Mouse (Mus musculus) left cerebral cortex, adult 2 months (tissue): Measurements from ENCODE around the gene Psmd9. TPM values are rescaled to one million over a fixed set of nuclear protein-coding genes. Genes with fewer than 3 reads are reported as not detected.
A peak's percentile ranks its signal among the peaks of the same experiment; 100 is the strongest.
"Not testable (repeated sequence)": the region's sequence is repeated elsewhere in the genome, so short reads cannot be mapped to it uniquely, and the experiment has no call there.

Experiments used
- DNase-seq, 2 experiments: peaks; one replicate each; pipeline ENCODE4 v3.0.0; 2021 to 2022; ENCODE audit warnings: low spot score in 2 of 2, mixed read lengths in 1 of 2; ENCODE audit errors: extremely low spot score in 1 of 2
- H3K27ac ChIP-seq: fragments of 200-600 bp; 2 replicates; pipeline ENCODE4 v1.8.1; 2022
- H3K4me3 ChIP-seq: fragments of 200-600 bp; 2 replicates; pipeline ENCODE4 v1.8.1; 2022
- CTCF ChIP-seq: fragments of 200-600 bp; IDR thresholded peaks from 2 replicates; pipeline ENCODE4 v1.8.1; 2022; ENCODE audit warnings: antibody characterized with exemption, mild to moderate bottlenecking, moderate library complexity
- intact Hi-C: fragments of 180-260 bp; cut with DNase I; formaldehyde crosslinking; loops from one replicate; pipeline ENCODE4 v1.15.1; 2025
- total RNA-seq, 2 experiments: library from RNA; stranded (reverse); gene quantifications; 2 replicates each; pipeline ENCODE4 v1.2.3; 2021

Gene Psmd9
- total RNA-seq, 2 experiments from 2014 or later, result 23.4 to 24.9 TPM

GRCm38 (mm10) chr5:123201987-123202386 lies 32.8 kb downstream of the Psmd9 start:
- Histone ChIP-seq H3K27ac (no peak overlapping the region), H3K4me3 (no peak overlapping the region)
- no peak for DNase-seq
- no peak for TF ChIP-seq CTCF
- intact Hi-C loops, result no loop called here

GRCm38 (mm10) chr5:123202771-123203170 lies 33.6 kb downstream of the Psmd9 start:
- H3K27ac ChIP-seq, DNase-seq, intact Hi-C loops, H3K4me3 ChIP-seq: not testable (repeated sequence)

- H3K27ac ChIP-seq, intact Hi-C loops, DNase-seq: not testable (repeated sequence)
Measured at GRCm38 (mm10) chr5:123203591-123203990, 34.4 kb downstream of the Psmd9 start.

GRCm38 (mm10) chr5:123222346-123223050 lies 53.3 kb downstream of the Psmd9 start:
- H3K27ac ChIP-seq, DNase-seq, intact Hi-C loops, H3K4me3 ChIP-seq: not testable (repeated sequence)

More at GRCm38 (mm10) chr5:123203591-123203990, 34.4 kb downstream of the Psmd9 start:
- not testable (repeated sequence) for H3K4me3 ChIP-seq

GRCm38 (mm10) chr5:123223051-123223410 lies 53.8 kb downstream of the Psmd9 start:
- DNase-seq, result no peak
- Histone ChIP-seq H3K27ac (no peak overlapping the region), H3K4me3 (no peak overlapping the region)
- intact Hi-C loops, result no loop called here
- no peak for TF ChIP-seq CTCF

GRCm38 (mm10) chr5:123223861-123224260 lies 54.6 kb downstream of the Psmd9 start:
- H3K4me3 ChIP-seq, DNase-seq, intact Hi-C loops, H3K27ac ChIP-seq: not testable (repeated sequence)

- intact Hi-C loops, result no loop called here
- no peak for DNase-seq
- no peak overlapping the region for H3K4me3 ChIP-seq
- TF ChIP-seq CTCF, result no peak
- no peak overlapping the region for H3K27ac ChIP-seq
Measured at GRCm38 (mm10) chr5:123226851-123227250, 57.6 kb downstream of the Psmd9 start.

GRCm38 (mm10) chr5:123227762-123228523 lies 58.7 kb downstream of the Psmd9 start:
- intact Hi-C loops, result no loop called here
- H3K4me3 ChIP-seq, result peak overlapping the region; percentile 98
- peak overlapping the region; percentile 78 for H3K27ac ChIP-seq
- TF ChIP-seq CTCF, result no peak
- DNase-seq, result peak; percentile 96 to 97

GRCm38 (mm10) chr5:123228524-123228922 lies 59.3 kb downstream of the Psmd9 start:
- no peak for DNase-seq
- H3K27ac ChIP-seq, result peak overlapping the region; percentile 78
- intact Hi-C loops, result no loop called here
- TF ChIP-seq CTCF, result no peak
- H3K4me3 ChIP-seq, result peak overlapping the region; percentile 98

- no peak for DNase-seq
- Histone ChIP-seq H3K4me3 (peak overlapping the region; percentile 98), H3K27ac (no peak overlapping the region)
- no peak for TF ChIP-seq CTCF
- intact Hi-C loops, result no loop called here
Measured at GRCm38 (mm10) chr5:123229296-123229695, 60.1 kb downstream of the Psmd9 start.

GRCm38 (mm10) chr5:123232180-123232579 lies 63.0 kb downstream of the Psmd9 start:
- intact Hi-C loops, result no loop called here
- H3K4me3 ChIP-seq, result no peak overlapping the region
- H3K27ac ChIP-seq, result no peak overlapping the region
- TF ChIP-seq CTCF, result no peak
- no peak for DNase-seq

- intact Hi-C loops, result no loop called here
- DNase-seq, result peak in 1 of 2 experiments; percentile 41
- peak; percentile 49 for TF ChIP-seq CTCF
- Histone ChIP-seq H3K27ac (no peak overlapping the region), H3K4me3 (no peak overlapping the region)
Measured at GRCm38 (mm10) chr5:123235731-123236130, 66.5 kb downstream of the Psmd9 start.
